ENCODE assay signal across 10 mouse cellular contexts in the genomic region with DNA sequence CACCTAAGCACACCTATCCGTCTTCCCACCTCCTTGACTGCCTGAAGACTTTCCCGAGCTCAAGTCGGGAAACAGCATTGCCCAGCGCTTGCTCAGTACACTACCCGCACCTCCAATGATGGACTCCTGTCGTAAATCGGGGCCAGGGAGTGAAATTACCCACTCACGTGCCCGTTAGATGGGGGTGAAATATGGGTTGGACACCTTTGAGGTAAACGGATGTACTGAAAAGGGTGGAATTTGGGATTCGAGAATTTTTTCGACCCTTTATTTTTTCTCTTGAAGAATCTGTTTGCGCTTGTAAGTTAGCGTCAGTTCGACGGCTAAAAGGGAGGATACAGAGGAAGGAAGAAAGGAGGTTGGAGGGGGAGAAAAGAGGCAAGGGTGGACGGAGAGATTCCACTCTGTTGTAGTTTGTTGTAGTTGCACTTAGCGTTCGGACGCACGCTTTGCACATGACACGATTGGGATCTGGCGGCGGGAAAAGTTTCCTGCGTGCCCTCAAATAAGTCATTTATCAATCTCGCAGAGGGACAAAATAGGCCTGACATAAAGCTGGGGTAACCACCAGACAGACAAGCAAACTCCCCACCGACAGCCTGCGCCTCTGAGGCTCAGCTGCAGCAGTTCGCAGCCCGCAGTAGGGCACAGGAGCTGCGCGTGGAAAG. TPM values are rescaled to one million over a fixed set of nuclear protein-coding genes. Genes with fewer than 3 reads are reported as not detected.
DNase-seq lines count a peak whose midpoint lies in the region; ATAC-seq lines count a peak whose summit lies in the region.
"Had no signal": no experiment of that assay in that cellular context is flagged by ENCODE, and none has a peak within 500 bp of the region (broad histone marks: within the 10 kb centered on the region; RNA-seq: fewer than 3 reads in every experiment).

No protein-coding gene starts in this region.

- H3K27ac ChIP-seq in hindbrain, embryonic 14.5 days = no peak overlapping the region
- no peak overlapping the region for H3K27ac ChIP-seq in midbrain, embryonic 11.5 days (ENCODE audit: low read depth, low read length)
- H3K27ac ChIP-seq: macrophage had no signal

- H3K4me1 ChIP-seq in erythroblast, embryonic 14.5 days (ENCODE audit: control insufficient read depth) = peaks cover 8% of the 10 kb centered on the region
- peaks cover 17% of the 10 kb centered on the region for H3K4me1 ChIP-seq in hindbrain, embryonic 14.5 days (replicated peaks; ENCODE audit: control insufficient read depth, insufficient read depth, low read length)
- H3K4me1 ChIP-seq in midbrain, embryonic 11.5 days (ENCODE audit: control insufficient read depth, insufficient read depth, low read length) = peaks cover 38% of the 10 kb centered on the region

- DNase-seq in R1 (ENCODE audit: low read depth, low spot score) = peak; percentile 30
- DNase-seq in hindbrain, embryonic 14.5 days (ENCODE audit: low spot score) = no peak
- peak; percentile 94 for DNase-seq in midbrain, embryonic 11.5 days (ENCODE audit: low spot score, missing footprints)
- DNase-seq in thymus, adult 18-20 months = no peak
- DNase-seq: gastrocnemius, postnatal 10 days had no signal

- H3K9me3 ChIP-seq in erythroblast, embryonic 14.5 days (ENCODE audit: control insufficient read depth, low read length) = peaks cover 2% of the 10 kb centered on the region; the same call in 1 of the 2 replicates
- H3K9me3 ChIP-seq in hindbrain, embryonic 14.5 days (ENCODE audit: control insufficient read depth, low read length) = no peaks in the 10 kb centered on the region
- H3K9me3 ChIP-seq in midbrain, embryonic 11.5 days (ENCODE audit: control insufficient read depth, low read length) = no peaks in the 10 kb centered on the region

- H3K27me3 ChIP-seq in erythroblast, embryonic 14.5 days (ENCODE audit: control insufficient read depth) = peaks cover 90% of the 10 kb centered on the region
- peaks cover 52% of the 10 kb centered on the region for H3K27me3 ChIP-seq in hindbrain, embryonic 14.5 days (ENCODE audit: control insufficient read depth, insufficient read depth, low read length)
- peaks cover 40% of the 10 kb centered on the region for H3K27me3 ChIP-seq in midbrain, embryonic 11.5 days (ENCODE audit: control insufficient read depth, insufficient read depth, low read length)

- H3K4me2 ChIP-seq in hindbrain, embryonic 14.5 days (replicated peaks) = peak overlapping the region; percentile 77
- H3K4me2 ChIP-seq in midbrain, embryonic 11.5 days = peak overlapping the region; percentile 42

- H3K36me3 ChIP-seq in erythroblast, embryonic 14.5 days (ENCODE audit: control insufficient read depth) = no peaks in the 10 kb centered on the region
- no peaks in the 10 kb centered on the region for H3K36me3 ChIP-seq in hindbrain, embryonic 14.5 days (replicated peaks; ENCODE audit: control insufficient read depth, insufficient read depth)
- H3K36me3 ChIP-seq in midbrain, embryonic 11.5 days (ENCODE audit: control insufficient read depth, insufficient read depth, low read length) = no peaks in the 10 kb centered on the region

- WGBS in hindbrain, embryonic 14.5 days = 3% methylated on average over 32 of the region's 32 CpGs
- under 1% methylated on average over 32 of the region's 32 CpGs for WGBS in midbrain, embryonic 11.5 days

- ATAC-seq in erythroblast, adult 5-6 weeks (replicated peaks; ENCODE audit: low FRiP score, poor library complexity, severe bottlenecking) = no peak
- no peak for ATAC-seq in hindbrain, embryonic 14.5 days (ENCODE audit: low FRiP score)
- ATAC-seq in midbrain, embryonic 11.5 days (ENCODE audit: low FRiP score) = no peak
- no peak for ATAC-seq in CD4-positive, CD25-positive, alpha-beta regulatory T cell, adult 4 months
- no peak for ATAC-seq in frontal cortex, adult (ENCODE audit: low TSS enrichment)

- H3K9ac ChIP-seq in hindbrain, embryonic 14.5 days = no peak overlapping the region
- no peak overlapping the region for H3K9ac ChIP-seq in midbrain, embryonic 11.5 days (ENCODE audit: low read length)

- H3K4me3 ChIP-seq in erythroblast, embryonic 14.5 days (replicated peaks) = peak overlapping the region; percentile 26
- 0 out of 2 replicates have a peak overlapping the region, but pooled peaks have one; percentile 12 for H3K4me3 ChIP-seq in hindbrain, embryonic 14.5 days (replicated peaks; ENCODE audit: low read length)
- peak overlapping the region; percentile 25 for H3K4me3 ChIP-seq in midbrain, embryonic 11.5 days (ENCODE audit: low read depth, low read length)

RNA-seq across cellular contexts. Expression of gene Prox1, which starts 1.9 kb away (rescaled TPM):
- polyA plus RNA-seq in erythroblast, embryonic 14.5 days (2012) = 0.01 and 0.03 TPM in 2 replicates
- not detected in 2 replicates for total RNA-seq in erythroblast, adult 5-6 weeks (2015; ENCODE audit: low replicate concordance)
- not detected in 2 replicates for total RNA-seq in erythroblast, adult 5-6 weeks (2017; ENCODE audit: low replicate concordance)
- 9.6 and 9.7 TPM in 2 replicates for polyA plus RNA-seq in hindbrain, embryonic 14.5 days (2014; fragmentation: Nextera tagmentation; extraction: Ambion mirVana)
- 8.3 TPM in 2 replicates for polyA plus RNA-seq in midbrain, embryonic 11.5 days (2014; fragmentation: Nextera tagmentation; extraction: Ambion mirVana)
- under 1 TPM; 0.11 to 0.20 TPM for polyA plus RNA-seq in CD4-positive, CD25-positive, alpha-beta regulatory T cell, adult 4 months (2017; shearing (Covaris generic))

Comparison
In these comparisons a context has a peak if more than half of its experiments do, and no peak if none do; other contexts are left out.
1. DNase-seq: peak in R1 (single experiment) and midbrain, embryonic 11.5 days (single experiment); none in hindbrain, embryonic 14.5 days (single experiment) and thymus, adult 18-20 months (0 of 2).
2. Peak in every context shown above with its lines, with median percentiles within 50 percentile points of each other: H3K4me3 ChIP-seq.